Mouse (Mus musculus) kidney, postnatal 0 days (tissue): ENCODE measurements around the gene Slc7a6. TPM values are rescaled to one million over a fixed set of nuclear protein-coding genes. Genes with fewer than 3 reads are reported as not detected.

Experiments used
- ATAC-seq: fragments of 200-750 bp; cut with Nextera tagmentation; replicated peaks from 2 replicates; pipeline ENCODE4 v1.8.0; 2017; ENCODE audit warnings: low read depth, moderate number of reproducible peaks, moderate TSS enrichment, moderate library complexity; ENCODE audit not compliant: low FRiP score
- DNase-seq: peaks from one replicate; pipeline ENCODE4 v3.0.0-alpha.2; 2016; ENCODE audit warnings: low spot score
- H3K27ac ChIP-seq: fragments of 300-500 bp; sonication (generic); 2 replicates; pipeline ENCODE4 v1.5.1; 2014; ENCODE audit warnings: mild to moderate bottlenecking
- H3K27me3 ChIP-seq: fragments of 300-500 bp; sonication (generic); 2 replicates; pipeline ENCODE4 v1.6.1; 2014; ENCODE audit warnings: low read length, mixed read lengths; ENCODE audit not compliant: insufficient read depth
- H3K36me3 ChIP-seq: fragments of 300-500 bp; sonication (generic); 2 replicates; pipeline ENCODE4 v1.6.1; 2014; ENCODE audit warnings: low read length, mixed read lengths; ENCODE audit not compliant: insufficient read depth
- H3K4me1 ChIP-seq: fragments of 300-500 bp; sonication (generic); replicated peaks from 2 replicates; pipeline ENCODE4 v1.6.1; 2014; ENCODE audit warnings: antibody characterized with exemption, low read length, mixed read lengths; ENCODE audit not compliant: insufficient read depth
- H3K4me2 ChIP-seq: fragments of 300-500 bp; sonication (generic); 2 replicates; pipeline ENCODE4 v1.6.1; 2014; ENCODE audit warnings: mild to moderate bottlenecking, low read length, moderate library complexity, mixed read lengths
- H3K4me3 ChIP-seq: fragments of 300-500 bp; sonication (generic); replicated peaks from 2 replicates; pipeline ENCODE4 v1.5.1; 2014; ENCODE audit warnings: low read depth, low read length
- H3K9ac ChIP-seq: fragments of 300-500 bp; sonication (generic); 2 replicates; pipeline ENCODE4 v1.6.1; 2014; ENCODE audit warnings: low read depth, low read length
- H3K9me3 ChIP-seq: fragments of 300-500 bp; sonication (generic); replicated peaks from 2 replicates; pipeline ENCODE4 v1.6.1; 2016; ENCODE audit warnings: low read length, inconsistent platforms, mixed read lengths
- CTCF ChIP-seq: IDR thresholded peaks from 2 replicates; pipeline ENCODE4 v1.5.1; 2016; ENCODE audit warnings: antibody characterized with exemption, low read depth, mild to moderate bottlenecking, moderate library complexity
- WGBS: fragments of 180-500 bp; shearing (Covaris S2); extraction: QIAGEN DNeasy Blood & Tissue Kit; methylation state at CpG from one replicate; pipeline ENCODE4 v1.1.7; 2014; 5-methylcytosine and 5-hydroxymethylcytosine counted together
- polyA plus RNA-seq: library from polyadenylated mRNA; unstranded; fragments of >200 nt; fragmentation: Nextera tagmentation; extraction: Ambion mirVana; gene quantifications from 2 replicates; pipeline ENCODE4 v1.2.1, GENCODE M21; 2015

Slc7a6 gene
- polyA plus RNA-seq, 1 experiment from 2014 or later, result 61.6 TPM

DNA sequence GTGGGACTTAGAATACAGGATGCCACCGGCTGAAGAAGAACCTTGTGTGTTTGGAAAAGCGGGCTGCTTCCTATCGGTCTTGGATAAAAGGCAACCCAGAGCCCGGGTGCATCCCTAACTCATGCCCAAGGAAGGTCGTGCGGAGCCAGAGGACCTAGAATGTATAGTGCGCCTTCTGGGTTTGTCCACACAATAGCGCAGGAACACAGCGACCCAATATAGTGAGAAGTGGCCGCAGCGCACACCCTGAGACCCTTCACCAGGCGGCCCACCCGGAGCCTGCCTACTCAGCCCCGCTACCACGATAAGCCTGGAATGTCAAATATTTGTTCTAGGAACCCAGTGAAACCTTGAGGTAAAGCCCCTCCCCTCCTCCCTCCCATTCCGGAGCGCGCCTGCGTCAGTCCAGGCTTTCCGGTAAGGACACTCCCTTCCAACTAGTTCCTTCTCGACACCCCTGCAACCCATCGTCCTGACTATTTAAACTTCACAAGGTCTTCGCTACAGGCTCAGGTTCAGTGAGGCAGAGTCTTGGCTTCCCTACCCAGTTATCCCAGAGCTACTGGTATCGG, 30.7 kb upstream of the Slc7a6 start:
- Histone ChIP-seq H3K36me3 (no peaks in the 10 kb centered on the region; the same call in 1 of the 2 replicates), H3K27me3 (no peaks in the 10 kb centered on the region), H3K4me1 (peaks cover 6% of the 10 kb centered on the region), H3K27ac (peak overlapping the region; percentile 94), H3K4me2 (peak overlapping the region; percentile 89), H3K4me3 (peak overlapping the region; percentile 49), H3K9me3 (no peaks in the 10 kb centered on the region), H3K9ac (peak overlapping the region; percentile 77)
- under 1% methylated on average over 24 of the region's 24 CpGs for WGBS
- no peak for ATAC-seq
- TF ChIP-seq CTCF, result no peak
- DNase-seq, result peak; percentile 83

DNA sequence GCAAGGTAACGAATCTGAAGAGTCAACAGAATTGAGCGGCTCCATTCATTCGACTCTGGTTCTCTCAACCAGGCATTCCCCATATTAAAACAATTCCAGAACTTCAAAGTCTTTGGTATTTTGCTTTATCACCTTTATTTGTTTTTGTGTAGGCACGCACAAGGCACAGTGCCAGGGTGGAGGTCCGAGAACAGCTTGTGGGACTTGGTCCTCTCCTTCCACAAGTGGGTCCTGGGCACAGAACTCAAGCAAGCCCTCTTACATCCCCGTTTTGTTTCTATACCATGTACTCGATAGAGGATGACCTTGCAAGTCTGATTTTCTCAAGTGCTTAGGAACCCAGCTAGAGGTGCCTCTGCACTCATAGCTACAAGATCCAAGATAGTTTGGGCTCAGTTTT, 30.0 kb upstream of the Slc7a6 start:
- Histone ChIP-seq H3K9ac (peak overlapping the region; percentile 77), H3K9me3 (no peaks in the 10 kb centered on the region), H3K36me3 (no peaks in the 10 kb centered on the region), H3K27ac (peak overlapping the region; percentile 94), H3K4me3 (peak overlapping the region; percentile 49), H3K4me1 (peaks cover 6% of the 10 kb centered on the region), H3K4me2 (peak overlapping the region; percentile 89), H3K27me3 (no peaks in the 10 kb centered on the region)
- ATAC-seq (no peak), DNase-seq (no peak)
- WGBS, result 15% methylated on average over 7 of the region's 7 CpGs
- no peak for TF ChIP-seq CTCF

DNA sequence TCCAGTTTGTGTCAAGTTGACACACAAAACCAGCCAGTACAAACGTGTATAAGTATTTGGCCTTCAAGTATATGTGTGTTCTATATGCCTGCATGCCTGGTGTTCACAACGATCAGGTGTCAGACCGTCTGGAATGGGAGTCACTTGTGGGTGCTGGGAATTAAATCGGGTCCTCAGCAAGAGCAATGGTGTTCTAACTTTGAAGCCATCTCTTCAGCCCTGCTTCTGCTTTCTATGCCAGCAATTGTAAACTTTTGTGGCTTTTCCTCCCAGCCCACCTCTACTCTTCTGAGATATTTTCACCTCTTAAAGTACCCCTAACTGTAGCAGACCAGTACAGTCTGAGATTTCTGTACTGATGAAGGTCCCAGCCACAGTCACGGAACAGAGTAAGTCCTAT, 28.5 kb upstream of the Slc7a6 start:
- H3K4me3 ChIP-seq, result no peak overlapping the region
- H3K4me2 ChIP-seq, result no peak overlapping the region
- no peaks in the 10 kb centered on the region for H3K9me3 ChIP-seq
- no peak for DNase-seq
- no peaks in the 10 kb centered on the region for H3K36me3 ChIP-seq
- H3K27ac ChIP-seq, result no peak overlapping the region
- no peaks in the 10 kb centered on the region for H3K27me3 ChIP-seq
- TF ChIP-seq CTCF, result no peak
- ATAC-seq, result no peak
- no peak overlapping the region for H3K9ac ChIP-seq
- peaks cover 6% of the 10 kb centered on the region; the same call in 1 of the 2 replicates for H3K4me1 ChIP-seq
- 67% methylated on average over 5 of the region's 5 CpGs for WGBS

DNA sequence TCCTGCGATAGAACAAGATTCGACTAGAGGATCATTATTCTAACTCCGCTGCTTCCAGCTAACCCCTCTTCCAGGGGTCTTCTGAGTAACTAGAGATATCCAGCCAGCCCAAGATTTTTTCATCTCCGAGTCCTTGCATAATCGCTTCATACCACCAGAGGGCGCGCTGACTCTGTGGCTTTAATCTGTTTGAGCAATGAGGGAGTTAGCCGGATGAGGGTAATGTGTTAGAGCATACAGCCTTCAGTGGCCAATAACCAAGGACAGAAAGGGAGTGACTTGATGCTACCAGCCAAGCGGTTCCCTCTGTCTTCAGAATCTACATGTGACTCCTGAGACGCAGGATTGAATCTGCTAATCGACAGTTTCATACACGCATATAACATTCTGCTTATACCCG, 27.9 kb upstream of the Slc7a6 start:
- no peak overlapping the region for H3K9ac ChIP-seq
- no peak overlapping the region for H3K4me3 ChIP-seq
- DNase-seq, result peak; percentile 95
- ATAC-seq, result no peak
- H3K27ac ChIP-seq, result no peak overlapping the region
- no peak overlapping the region for H3K4me2 ChIP-seq
- peaks cover 6% of the 10 kb centered on the region; the same call in 1 of the 2 replicates for H3K4me1 ChIP-seq
- no peaks in the 10 kb centered on the region for H3K9me3 ChIP-seq
- no peaks in the 10 kb centered on the region for H3K27me3 ChIP-seq
- no peaks in the 10 kb centered on the region for H3K36me3 ChIP-seq
- TF ChIP-seq CTCF, result peak; percentile 97
- 13% methylated on average over 13 of the region's 13 CpGs for WGBS

DNA sequence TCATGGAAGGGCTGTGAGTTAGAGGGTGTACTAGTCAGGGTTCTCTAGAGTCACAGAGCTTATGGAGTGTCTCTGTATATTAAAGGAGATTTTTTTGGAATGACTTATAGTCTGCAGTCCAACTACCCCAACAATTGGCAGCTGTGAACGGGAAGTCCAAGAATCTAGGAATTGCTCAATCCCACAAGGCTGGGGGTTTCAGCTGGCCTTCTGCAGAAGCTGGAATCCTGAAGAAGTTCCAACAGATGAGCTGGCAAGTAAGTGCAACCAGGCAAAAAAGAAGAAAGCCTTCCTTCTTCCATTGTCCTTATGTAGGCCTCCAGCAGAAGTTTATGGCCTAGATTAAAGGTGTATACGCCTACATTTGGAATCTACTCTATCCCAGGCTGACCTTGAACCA, 23.3 kb upstream of the Slc7a6 start:
- DNase-seq, result no peak

DNA sequence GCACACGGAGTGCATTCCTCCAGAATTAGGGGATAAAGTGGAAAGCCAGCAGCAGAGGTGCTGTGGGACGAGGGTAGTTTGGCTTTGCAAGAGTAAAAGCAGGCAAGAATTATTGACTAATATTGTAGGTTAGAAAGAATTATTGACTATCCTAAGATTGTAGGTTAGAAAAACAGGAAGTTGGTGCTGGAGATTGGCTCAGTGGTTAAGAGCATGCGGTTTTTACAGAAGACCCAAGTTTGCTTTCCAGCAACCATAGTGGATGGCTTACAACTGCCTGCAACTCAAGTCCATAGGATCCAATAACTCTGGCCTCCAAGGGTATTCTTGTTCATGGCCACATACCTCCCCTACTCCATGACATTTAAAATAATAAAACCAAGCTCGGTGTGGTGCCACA, 22.6 kb upstream of the Slc7a6 start:
- no peaks in the 10 kb centered on the region for H3K27me3 ChIP-seq
- no peaks in the 10 kb centered on the region for H3K9me3 ChIP-seq
- H3K4me1 ChIP-seq, result peaks cover 5% of the 10 kb centered on the region
- ATAC-seq, result no peak
- WGBS, result 89% methylated on average over 4 of the region's 4 CpGs
- H3K9ac ChIP-seq, result no peak overlapping the region
- no peak overlapping the region for H3K27ac ChIP-seq
- TF ChIP-seq CTCF, result no peak
- H3K4me3 ChIP-seq, result no peak overlapping the region
- DNase-seq, result no peak
- no peak overlapping the region for H3K4me2 ChIP-seq
- no peaks in the 10 kb centered on the region for H3K36me3 ChIP-seq

More for the DNA sequence above, 23.3 kb upstream of the Slc7a6 start:
- Histone ChIP-seq H3K4me3 (no peak overlapping the region), H3K27me3 (no peaks in the 10 kb centered on the region), H3K4me1 (no peaks in the 10 kb centered on the region), H3K4me2 (no peak overlapping the region), H3K9ac (no peak overlapping the region), H3K36me3 (no peaks in the 10 kb centered on the region), H3K9me3 (no peaks in the 10 kb centered on the region), H3K27ac (no peak overlapping the region)
- WGBS, result 79% methylated on average over 2 of the region's 2 CpGs
- ATAC-seq, result no peak
- TF ChIP-seq CTCF, result no peak
